Mouse (Mus musculus): Measurements from ENCODE around the gene Myo1a. TPM values are rescaled to one million over a fixed set of nuclear protein-coding genes. Genes with fewer than 3 reads are reported as not detected.
"Not testable (repeated sequence)": the region's sequence is repeated elsewhere in the genome, so short reads cannot be mapped to it uniquely, and the experiment has no call there.

The Myo1a gene
- total RNA-seq, 1 experiment: 1.7 TPM

GRCm38 (mm10) chr10:127759181-127760110, 54.5 kb downstream of the Myo1a start, which contains the start of the genes Rdh1 and Rdh16f1:
Gene Rdh1 (plus strand): TSS chr10:127759721.
Gene Rdh16f1 (plus strand): TSS chr10:127759787.
- H3K9ac ChIP-seq (ENCODE audit: insufficient read depth, low read depth, low read length, poor library complexity, severe bottlenecking): no peak within 1 kb of the TSS
- no peaks in the 10 kb centered on the region; a peak in 1 of 4 replicates for H3K4me1 ChIP-seq (ENCODE audit: control insufficient read depth in 2 of 2, insufficient read depth in 2 of 2, low read length in 2 of 2, poor library complexity in 1 of 2)
- in situ Hi-C loops (cut with MboI; ENCODE audit: low sequenced_read_pairs in 2 of 2, unreplicated experiment in 2 of 2): no loop called here
- no peaks in the 10 kb centered on the region for H3K9me3 ChIP-seq (ENCODE audit: control insufficient read depth, insufficient read depth, low read depth, low read length)
- no peak within 1 kb of the TSS for H3K4me3 ChIP-seq (ENCODE audit: insufficient read depth in 1 of 2, low read depth in 1 of 2, low read length in 2 of 2, poor library complexity in 1 of 2, severe bottlenecking in 1 of 2)
- no peak within 1 kb of the TSS for H3K27ac ChIP-seq (ENCODE audit: insufficient read depth, low read depth, low read length, poor library complexity, severe bottlenecking)
- TF ChIP-seq MAFK (IDR thresholded peaks at IDR 0.05; ENCODE audit: insufficient read depth, low read depth, low read length) (no peak), ZC3H11A (IDR thresholded peaks at IDR 0.05; ENCODE audit: borderline replicate concordance, low read depth, low read length) (no peak), ZNF384 (IDR thresholded peaks at IDR 0.05; ENCODE audit: low read depth, low read length) (no peak), CHD2 (IDR thresholded peaks at IDR 0.05; ENCODE audit: low read depth, low read length) (no peak), HCFC1 (IDR thresholded peaks at IDR 0.05; ENCODE audit: borderline replicate concordance, insufficient read depth, low read length) (no peak)
- no peaks in the 10 kb centered on the region for H3K36me3 ChIP-seq (ENCODE audit: control insufficient read depth, insufficient read depth, low read length, poor library complexity, severe bottlenecking)
- DNase-seq (ENCODE audit: low read depth, low spot score): no peak

GRCm38 (mm10) chr10:127762926-127763325, 58.0 kb downstream of the Myo1a start:
- H3K36me3 ChIP-seq (ENCODE audit: control insufficient read depth, insufficient read depth, low read length, poor library complexity, severe bottlenecking); H3K4me3 ChIP-seq (ENCODE audit: insufficient read depth in 1 of 2, low read depth in 1 of 2, low read length in 2 of 2, poor library complexity in 1 of 2, severe bottlenecking in 1 of 2); in situ Hi-C loops (cut with MboI; ENCODE audit: low sequenced_read_pairs in 2 of 2, unreplicated experiment in 2 of 2); DNase-seq (ENCODE audit: low read depth, low spot score); H3K9me3 ChIP-seq (ENCODE audit: control insufficient read depth, insufficient read depth, low read depth, low read length); H3K4me1 ChIP-seq (ENCODE audit: control insufficient read depth in 2 of 2, insufficient read depth in 2 of 2, low read length in 2 of 2, poor library complexity in 1 of 2); H3K9ac ChIP-seq (ENCODE audit: insufficient read depth, low read depth, low read length, poor library complexity, severe bottlenecking); H3K27ac ChIP-seq (ENCODE audit: insufficient read depth, low read depth, low read length, poor library complexity, severe bottlenecking): not testable (repeated sequence)

- no peak overlapping the region for H3K9ac ChIP-seq (ENCODE audit: insufficient read depth, low read depth, low read length, poor library complexity, severe bottlenecking)
- DNase-seq (ENCODE audit: low read depth, low spot score): no peak
- in situ Hi-C loops (cut with MboI; ENCODE audit: low sequenced_read_pairs in 2 of 2, unreplicated experiment in 2 of 2): no loop called here
These were observed 59.1 kb downstream of the Myo1a start for GRCm38 (mm10) chr10:127763914-127764680.

GRCm38 (mm10) chr10:127766564-127766963, 61.6 kb downstream of the Myo1a start:
- in situ Hi-C loops (cut with MboI; ENCODE audit: low sequenced_read_pairs in 2 of 2, unreplicated experiment in 2 of 2): no loop called here

More at GRCm38 (mm10) chr10:127763914-127764680, 59.1 kb downstream of the Myo1a start:
- Histone ChIP-seq H3K36me3 (ENCODE audit: control insufficient read depth, insufficient read depth, low read length, poor library complexity, severe bottlenecking) (no peaks in the 10 kb centered on the region), H3K9me3 (ENCODE audit: control insufficient read depth, insufficient read depth, low read depth, low read length) (no peaks in the 10 kb centered on the region), H3K4me3 (ENCODE audit: insufficient read depth in 1 of 2, low read depth in 1 of 2, low read length in 2 of 2, poor library complexity in 1 of 2, severe bottlenecking in 1 of 2) (no peak overlapping the region), H3K4me1 (ENCODE audit: control insufficient read depth in 2 of 2, insufficient read depth in 2 of 2, low read length in 2 of 2, poor library complexity in 1 of 2) (no peaks in the 10 kb centered on the region; a peak in 1 of 4 replicates), H3K27ac (ENCODE audit: insufficient read depth, low read depth, low read length, poor library complexity, severe bottlenecking) (no peak overlapping the region)
- TF ChIP-seq HCFC1 (IDR thresholded peaks at IDR 0.05; ENCODE audit: borderline replicate concordance, insufficient read depth, low read length) (no peak), CHD2 (IDR thresholded peaks at IDR 0.05; ENCODE audit: low read depth, low read length) (no peak), MAFK (IDR thresholded peaks at IDR 0.05; ENCODE audit: insufficient read depth, low read depth, low read length) (no peak), ZC3H11A (IDR thresholded peaks at IDR 0.05; ENCODE audit: borderline replicate concordance, low read depth, low read length) (no peak), ZNF384 (IDR thresholded peaks at IDR 0.05; ENCODE audit: low read depth, low read length) (no peak)

More at GRCm38 (mm10) chr10:127766564-127766963, 61.6 kb downstream of the Myo1a start:
- Histone ChIP-seq H3K4me1 (ENCODE audit: control insufficient read depth in 2 of 2, insufficient read depth in 2 of 2, low read length in 2 of 2, poor library complexity in 1 of 2) (no peaks in the 10 kb centered on the region; a peak in 1 of 4 replicates), H3K36me3 (ENCODE audit: control insufficient read depth, insufficient read depth, low read length, poor library complexity, severe bottlenecking) (no peaks in the 10 kb centered on the region), H3K9ac (ENCODE audit: insufficient read depth, low read depth, low read length, poor library complexity, severe bottlenecking) (no peak overlapping the region), H3K4me3 (ENCODE audit: insufficient read depth in 1 of 2, low read depth in 1 of 2, low read length in 2 of 2, poor library complexity in 1 of 2, severe bottlenecking in 1 of 2) (no peak overlapping the region), H3K27ac (ENCODE audit: insufficient read depth, low read depth, low read length, poor library complexity, severe bottlenecking) (no peak overlapping the region), H3K9me3 (ENCODE audit: control insufficient read depth, insufficient read depth, low read depth, low read length) (no peaks in the 10 kb centered on the region)
- TF ChIP-seq MAFK (IDR thresholded peaks at IDR 0.05; ENCODE audit: insufficient read depth, low read depth, low read length) (no peak), CHD2 (IDR thresholded peaks at IDR 0.05; ENCODE audit: low read depth, low read length) (no peak), HCFC1 (IDR thresholded peaks at IDR 0.05; ENCODE audit: borderline replicate concordance, insufficient read depth, low read length) (no peak), ZC3H11A (IDR thresholded peaks at IDR 0.05; ENCODE audit: borderline replicate concordance, low read depth, low read length) (no peak), ZNF384 (IDR thresholded peaks at IDR 0.05; ENCODE audit: low read depth, low read length) (no peak)
- DNase-seq (ENCODE audit: low read depth, low spot score): no peak

Other genes with a start within 250 kb of the Myo1a start
- 1.1 and 2.4 TPM in 2 replicates for gene Stac3, start 203.5 kb upstream of the Myo1a start, total RNA-seq (2012; rRNA removed)
- 5.8 and 22.6 TPM in 2 replicates for gene Ndufa4l2, start 190.2 kb upstream of the Myo1a start, total RNA-seq (2012; rRNA removed)
- 169 and 266 TPM in 2 replicates for gene Shmt2, start 182.7 kb upstream of the Myo1a start, total RNA-seq (2012; rRNA removed)
- 0.76 and 1.6 TPM in 2 replicates for gene Nxph4, start 170.6 kb upstream of the Myo1a start, total RNA-seq (2012; rRNA removed)
- 69.6 and 91.4 TPM in 2 replicates for gene Lrp1, start 84.0 kb upstream of the Myo1a start, total RNA-seq (2012; rRNA removed)
- 18.6 and 26.0 TPM in 2 replicates for gene Stat6, start 62.2 kb upstream of the Myo1a start, total RNA-seq (2012; rRNA removed)
- gene Nemp1, start 38.3 kb upstream of the Myo1a start, total RNA-seq (2012; rRNA removed): 23.6 and 35.6 TPM in 2 replicates
- 10.6 and 13.8 TPM in 2 replicates for gene Nab2, start 36.6 kb upstream of the Myo1a start, total RNA-seq (2012; rRNA removed)
- 0.37 and 0.45 TPM in 2 replicates for gene Tac2, start 19.3 kb downstream of the Myo1a start, total RNA-seq (2012; rRNA removed)
- 6.3 and 8.3 TPM in 2 replicates for gene Zbtb39, start 34.4 kb downstream of the Myo1a start, total RNA-seq (2012; rRNA removed)
- gene Gpr182, start 46.6 kb downstream of the Myo1a start, total RNA-seq (2012; rRNA removed): 0.49 and 0.69 TPM in 2 replicates
- 1.1 TPM in 2 replicates for gene Rdh1, start 54.6 kb downstream of the Myo1a start, total RNA-seq (2012; rRNA removed)
- gene Rdh16f1, start 54.6 kb downstream of the Myo1a start, total RNA-seq (2012; rRNA removed): 0.21 TPM in 1 of 2 replicates, not detected in the other
- 0.27 TPM in 1 of 2 replicates, not detected in the other for gene Rdh9, start 71.2 kb downstream of the Myo1a start, total RNA-seq (2012; rRNA removed)
- gene Rdh16, start 96.0 kb downstream of the Myo1a start, total RNA-seq (2012; rRNA removed): 0.09 and 0.11 TPM in 2 replicates
- gene Rdh19, start 144.8 kb downstream of the Myo1a start, total RNA-seq (2012; rRNA removed): not detected in 2 replicates
- 0.26 TPM in 1 of 2 replicates, not detected in the other for gene Rdh16f2, start 161.3 kb downstream of the Myo1a start, total RNA-seq (2012; rRNA removed)
- gene Rdh7, start 183.6 kb downstream of the Myo1a start, total RNA-seq (2012; rRNA removed): not detected in 2 replicates
- gene Sdr9c7, start 193.3 kb downstream of the Myo1a start, total RNA-seq (2012; rRNA removed): 0.27 TPM in 1 of 2 replicates, not detected in the other

Measured in ES-E14 (cell line).